Mouse (Mus musculus): ENCODE data around the gene Gng8. TPM values are rescaled to one million over a fixed set of nuclear protein-coding genes. Genes with fewer than 3 reads are reported as not detected.

Gene Gng8
- polyA plus RNA-seq, 1 experiment from 2014 or later: 0.78 TPM

DNA sequence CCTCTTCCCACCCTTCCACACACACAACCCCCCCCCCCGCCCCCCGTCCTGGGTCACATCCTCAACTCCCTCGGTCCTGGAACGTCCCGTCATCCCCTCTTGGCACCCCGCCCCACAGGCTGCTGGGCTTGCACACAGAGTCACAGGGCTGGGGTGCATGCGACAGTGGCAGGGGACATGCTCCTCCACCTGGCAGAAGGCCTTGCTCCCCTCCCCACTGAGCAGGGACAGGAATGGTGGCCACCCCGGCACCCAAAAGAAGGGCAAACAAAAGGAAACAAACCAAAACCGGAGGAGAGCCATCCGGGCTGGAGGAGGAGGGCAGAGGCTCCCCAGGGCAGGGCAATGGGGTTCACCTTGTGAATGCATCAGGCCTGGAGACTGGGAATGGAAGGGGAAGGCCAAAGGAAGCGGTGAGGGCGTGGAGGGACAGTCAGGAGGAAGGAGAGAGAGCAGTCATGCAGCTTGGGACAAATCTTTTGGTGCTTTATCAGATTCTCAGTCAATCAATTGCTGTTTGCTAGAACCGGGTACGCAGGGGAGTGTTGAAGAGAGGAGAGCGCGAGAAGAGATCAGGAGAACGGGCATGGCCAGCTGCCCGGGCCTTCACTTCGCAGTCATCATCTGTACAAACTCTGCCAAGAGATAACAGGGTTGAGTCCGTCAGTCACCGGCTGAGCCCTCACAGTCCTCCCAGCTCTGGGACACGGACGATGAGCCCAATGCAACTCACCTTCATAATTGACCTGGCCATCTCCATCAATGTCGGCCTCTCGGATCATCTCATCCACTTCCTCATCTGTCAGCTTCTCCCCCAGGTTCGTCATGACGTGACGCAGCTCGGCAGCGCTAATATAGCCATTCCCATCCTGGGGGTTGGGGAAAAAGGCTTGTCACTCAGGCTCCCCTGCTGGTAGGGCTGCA lies 25.0 kb downstream of the Gng8 start:
- WGBS: 80% methylated on average over 30 of the region's 30 CpGs
- H3K4me1 ChIP-seq (replicated peaks; ENCODE audit: control insufficient read depth, insufficient read depth, low read length): peaks cover 32% of the 10 kb centered on the region
- H3K27me3 ChIP-seq (ENCODE audit: control insufficient read depth, insufficient read depth, low read length): no peaks in the 10 kb centered on the region
- no peaks in the 10 kb centered on the region for H3K9me3 ChIP-seq (ENCODE audit: control insufficient read depth, low read length)
- H3K27ac ChIP-seq: no peak overlapping the region
- H3K36me3 ChIP-seq (replicated peaks; ENCODE audit: control insufficient read depth, insufficient read depth): peaks cover 65% of the 10 kb centered on the region
- no peak overlapping the region for H3K9ac ChIP-seq
- no peak overlapping the region for H3K4me2 ChIP-seq (replicated peaks)
- ATAC-seq (ENCODE audit: low FRiP score) (no peak), DNase-seq (ENCODE audit: low spot score) (no peak)
- no peak overlapping the region for H3K4me3 ChIP-seq (replicated peaks; ENCODE audit: low read length)

DNA sequence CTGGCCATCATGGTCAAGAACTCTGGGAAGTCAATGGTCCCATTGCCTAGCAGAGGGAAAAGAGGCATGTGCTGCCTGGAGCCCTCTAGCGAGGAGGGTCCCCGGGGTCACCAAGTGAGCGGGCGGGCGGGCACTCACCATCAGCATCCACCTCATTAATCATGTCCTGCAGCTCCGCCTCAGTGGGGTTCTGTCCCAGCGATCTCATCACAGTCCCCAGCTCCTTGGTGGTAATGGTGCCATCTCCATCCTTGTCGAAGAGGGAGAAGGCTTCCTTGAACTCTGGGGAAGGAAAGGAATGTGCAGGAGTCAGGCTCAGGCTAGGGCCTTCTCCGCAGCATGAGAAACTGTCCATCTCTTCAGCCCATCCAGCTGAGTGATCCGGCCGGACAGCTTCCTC lies 25.9 kb downstream of the Gng8 start:
- Histone ChIP-seq H3K4me2 (replicated peaks) (no peak overlapping the region), H3K4me3 (replicated peaks; ENCODE audit: low read length) (no peak overlapping the region), H3K36me3 (replicated peaks; ENCODE audit: control insufficient read depth, insufficient read depth) (peaks cover 65% of the 10 kb centered on the region), H3K9me3 (ENCODE audit: control insufficient read depth, low read length) (no peaks in the 10 kb centered on the region), H3K9ac (no peak overlapping the region), H3K27me3 (ENCODE audit: control insufficient read depth, insufficient read depth, low read length) (no peaks in the 10 kb centered on the region), H3K4me1 (replicated peaks; ENCODE audit: control insufficient read depth, insufficient read depth, low read length) (peaks cover 40% of the 10 kb centered on the region), H3K27ac (no peak overlapping the region)
- no peak for ATAC-seq (ENCODE audit: low FRiP score)
- DNase-seq (ENCODE audit: low spot score): no peak
- 64% methylated on average over 11 of the region's 11 CpGs for WGBS

- Histone ChIP-seq H3K27me3 (ENCODE audit: control insufficient read depth, insufficient read depth, low read length) (no peaks in the 10 kb centered on the region), H3K9ac (no peak overlapping the region), H3K4me2 (replicated peaks) (no peak overlapping the region), H3K36me3 (replicated peaks; ENCODE audit: control insufficient read depth, insufficient read depth) (peaks cover 61% of the 10 kb centered on the region), H3K9me3 (ENCODE audit: control insufficient read depth, low read length) (no peaks in the 10 kb centered on the region), H3K4me3 (replicated peaks; ENCODE audit: low read length) (no peak overlapping the region), H3K4me1 (replicated peaks; ENCODE audit: control insufficient read depth, insufficient read depth, low read length) (peaks cover 43% of the 10 kb centered on the region), H3K27ac (no peak overlapping the region)
- ATAC-seq (ENCODE audit: low FRiP score): no peak
- no peak for DNase-seq (ENCODE audit: low spot score)
- 55% methylated on average over 9 of the region's 9 CpGs for WGBS
Observed at GRCm38 (mm10) chr7:16918014-16918413, 26.4 kb downstream of the Gng8 start.

GRCm38 (mm10) chr7:16918670-16919069 lies 27.1 kb downstream of the Gng8 start:
- Histone ChIP-seq H3K27ac (no peak overlapping the region), H3K36me3 (replicated peaks; ENCODE audit: control insufficient read depth, insufficient read depth) (peaks cover 58% of the 10 kb centered on the region), H3K9me3 (ENCODE audit: control insufficient read depth, low read length) (no peaks in the 10 kb centered on the region), H3K4me1 (replicated peaks; ENCODE audit: control insufficient read depth, insufficient read depth, low read length) (peaks cover 43% of the 10 kb centered on the region), H3K4me2 (replicated peaks) (no peak overlapping the region), H3K27me3 (ENCODE audit: control insufficient read depth, insufficient read depth, low read length) (no peaks in the 10 kb centered on the region), H3K9ac (no peak overlapping the region), H3K4me3 (replicated peaks; ENCODE audit: low read length) (no peak overlapping the region)
- ATAC-seq (ENCODE audit: low FRiP score) (no peak), DNase-seq (ENCODE audit: low spot score) (no peak)
- WGBS: 63% methylated on average over 3 of the region's 3 CpGs

DNA sequence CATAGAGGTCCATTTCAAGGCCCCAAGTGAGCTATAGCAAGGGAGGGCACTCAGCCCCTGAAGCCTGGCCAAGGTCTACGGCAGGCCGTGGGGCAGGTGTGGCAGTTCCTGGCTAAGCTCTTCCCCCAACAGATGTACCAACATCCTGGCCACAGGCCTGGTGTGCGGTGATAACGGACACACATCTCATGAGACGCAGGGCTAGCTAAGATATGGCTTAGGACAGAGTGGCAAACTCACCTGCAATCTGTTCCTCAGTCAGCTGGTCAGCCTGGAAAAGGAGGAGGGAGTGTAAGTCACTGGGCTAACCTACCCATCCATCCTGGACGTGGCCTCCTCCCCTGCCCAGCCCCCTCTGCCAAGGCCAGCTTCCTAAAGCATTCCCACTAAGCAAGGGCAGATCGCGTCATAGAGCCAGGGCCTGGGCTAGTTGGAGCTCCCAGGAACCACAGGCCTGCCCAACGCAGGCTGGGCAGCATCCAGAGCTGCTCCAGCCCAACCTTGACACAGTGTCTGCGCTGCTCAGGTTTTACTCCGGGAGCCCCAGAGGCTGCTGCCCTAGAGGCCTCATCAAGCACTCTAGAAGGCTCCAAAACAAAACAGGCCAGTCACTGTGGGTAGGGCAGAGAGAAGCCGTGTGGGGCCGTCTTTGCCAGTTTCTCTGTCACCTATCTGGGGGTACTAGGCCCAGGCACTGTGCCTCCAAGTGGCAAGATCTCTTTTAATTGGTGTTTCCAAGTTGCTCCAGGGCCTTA lies 28.0 kb downstream of the Gng8 start:
- H3K27ac ChIP-seq: peak overlapping the region; percentile 36; the same call in 1 of the 2 replicates
- 75% methylated on average over 13 of the region's 13 CpGs for WGBS
- no peak for ATAC-seq (ENCODE audit: low FRiP score)
- peaks cover 43% of the 10 kb centered on the region for H3K4me1 ChIP-seq (replicated peaks; ENCODE audit: control insufficient read depth, insufficient read depth, low read length)
- peaks cover 51% of the 10 kb centered on the region for H3K36me3 ChIP-seq (replicated peaks; ENCODE audit: control insufficient read depth, insufficient read depth)
- H3K9me3 ChIP-seq (ENCODE audit: control insufficient read depth, low read length): no peaks in the 10 kb centered on the region
- no peak for DNase-seq (ENCODE audit: low spot score)
- H3K4me2 ChIP-seq (replicated peaks): peak overlapping the region; percentile 96
- H3K9ac ChIP-seq: peak overlapping the region; percentile 42
- peak overlapping the region; percentile 10; the same call in 1 of the 2 replicates for H3K4me3 ChIP-seq (replicated peaks; ENCODE audit: low read length)
- H3K27me3 ChIP-seq (ENCODE audit: control insufficient read depth, insufficient read depth, low read length): no peaks in the 10 kb centered on the region

GRCm38 (mm10) chr7:16920150-16920579 lies 28.6 kb downstream of the Gng8 start:
- H3K4me2 ChIP-seq (replicated peaks): peak overlapping the region; percentile 96
- peak overlapping the region; percentile 10; the same call in 1 of the 2 replicates for H3K4me3 ChIP-seq (replicated peaks; ENCODE audit: low read length)
- WGBS: 76% methylated on average over 7 of the region's 7 CpGs
- ATAC-seq (ENCODE audit: low FRiP score): no peak
- H3K9me3 ChIP-seq (ENCODE audit: control insufficient read depth, low read length): no peaks in the 10 kb centered on the region
- H3K4me1 ChIP-seq (replicated peaks; ENCODE audit: control insufficient read depth, insufficient read depth, low read length): peaks cover 43% of the 10 kb centered on the region
- DNase-seq (ENCODE audit: low spot score): no peak
- H3K9ac ChIP-seq: peak overlapping the region; percentile 42; the same call in 1 of the 2 replicates
- H3K27me3 ChIP-seq (ENCODE audit: control insufficient read depth, insufficient read depth, low read length): no peaks in the 10 kb centered on the region
- peak overlapping the region; percentile 36; the same call in 1 of the 2 replicates for H3K27ac ChIP-seq
- peaks cover 45% of the 10 kb centered on the region for H3K36me3 ChIP-seq (replicated peaks; ENCODE audit: control insufficient read depth, insufficient read depth)

DNA sequence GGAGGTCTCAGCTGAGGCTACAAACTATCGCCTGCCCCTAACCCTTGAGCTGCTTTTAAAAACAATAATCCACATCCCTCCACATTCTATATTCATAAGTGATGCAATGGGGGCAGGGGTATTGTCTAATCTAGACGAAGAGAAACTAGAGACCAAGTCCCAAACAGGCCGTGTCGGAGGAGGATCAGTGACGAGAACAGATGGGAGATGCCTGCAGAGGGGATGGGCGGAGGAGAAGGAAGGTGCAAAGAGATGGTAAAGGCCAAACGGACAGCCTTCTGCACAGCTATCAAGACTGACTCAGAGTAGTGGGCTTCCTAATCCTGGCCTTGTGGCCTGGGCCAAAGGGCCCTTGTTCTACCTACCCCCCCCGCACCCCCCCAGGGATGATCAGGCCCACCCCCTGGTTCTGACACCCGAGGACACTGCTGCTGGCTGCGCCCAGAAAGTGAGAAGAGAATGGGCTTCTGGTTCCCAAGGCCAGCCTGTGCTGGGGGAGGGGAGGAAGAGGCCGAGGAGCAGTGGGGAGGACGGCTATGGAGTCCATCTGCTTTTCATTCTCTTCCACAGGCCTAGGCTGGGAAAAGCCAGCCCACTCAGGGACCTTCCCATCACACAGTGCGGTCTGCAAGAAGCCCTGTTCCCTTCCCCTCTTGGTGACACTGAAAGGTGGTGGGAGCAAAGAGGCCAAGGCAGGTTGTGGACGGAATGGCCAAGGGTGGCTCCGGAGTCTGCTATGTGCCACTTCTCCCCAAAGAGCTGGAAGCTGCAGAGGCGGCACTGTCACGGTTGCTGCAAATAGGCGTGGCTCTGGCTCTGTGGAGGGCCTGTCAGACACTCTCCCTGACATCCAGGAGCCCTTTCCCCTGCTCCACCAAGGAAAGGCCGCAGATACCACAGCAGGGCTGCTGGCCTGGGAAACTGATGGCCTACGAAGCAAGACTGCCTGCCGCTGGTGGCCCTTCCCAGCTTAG lies 29.5 kb downstream of the Gng8 start:
- no peak for DNase-seq (ENCODE audit: low spot score)
- Histone ChIP-seq H3K4me2 (replicated peaks) (peak overlapping the region; percentile 96), H3K4me1 (replicated peaks; ENCODE audit: control insufficient read depth, insufficient read depth, low read length) (peaks cover 43% of the 10 kb centered on the region)

GRCm38 (mm10) chr7:16921881-16922335 lies 30.3 kb downstream of the Gng8 start:
- Histone ChIP-seq H3K9me3 (ENCODE audit: control insufficient read depth, low read length) (no peaks in the 10 kb centered on the region), H3K27ac (peak overlapping the region; percentile 95), H3K4me2 (replicated peaks) (peak overlapping the region; percentile 96), H3K4me3 (replicated peaks; ENCODE audit: low read length) (peak overlapping the region; percentile 91), H3K27me3 (ENCODE audit: control insufficient read depth, insufficient read depth, low read length) (no peaks in the 10 kb centered on the region), H3K4me1 (replicated peaks; ENCODE audit: control insufficient read depth, insufficient read depth, low read length) (peaks cover 43% of the 10 kb centered on the region), H3K36me3 (replicated peaks; ENCODE audit: control insufficient read depth, insufficient read depth) (peaks cover 28% of the 10 kb centered on the region), H3K9ac (peak overlapping the region; percentile 99)
- ATAC-seq (ENCODE audit: low FRiP score) (no peak), DNase-seq (ENCODE audit: low spot score) (no peak)
- WGBS: 25% methylated on average over 6 of the region's 6 CpGs

More for the DNA sequence above, 29.5 kb downstream of the Gng8 start:
- peak overlapping the region; percentile 95 for H3K27ac ChIP-seq
- H3K36me3 ChIP-seq (replicated peaks; ENCODE audit: control insufficient read depth, insufficient read depth): peaks cover 36% of the 10 kb centered on the region
- no peaks in the 10 kb centered on the region for H3K9me3 ChIP-seq (ENCODE audit: control insufficient read depth, low read length)
- ATAC-seq (ENCODE audit: low FRiP score): no peak
- WGBS: 30% methylated on average over 21 of the region's 21 CpGs
- H3K4me3 ChIP-seq (replicated peaks; ENCODE audit: low read length): peak overlapping the region; percentile 91
- no peaks in the 10 kb centered on the region for H3K27me3 ChIP-seq (ENCODE audit: control insufficient read depth, insufficient read depth, low read length)
- H3K9ac ChIP-seq: peak overlapping the region; percentile 99

All from hindbrain, embryonic 14.5 days (tissue).